Mouse (Mus musculus): ENCODE data around the gene Mob1a. TPM values are rescaled to one million over a fixed set of nuclear protein-coding genes. Genes with fewer than 3 reads are reported as not detected.

Gene Mob1a
- total RNA-seq, 1 experiment from 2014 or later: 81.3 TPM

GRCm38 (mm10) chr6:83385569-83386090 lies 59.8 kb downstream of the Mob1a start:
- DNase-seq: no peak

DNA sequence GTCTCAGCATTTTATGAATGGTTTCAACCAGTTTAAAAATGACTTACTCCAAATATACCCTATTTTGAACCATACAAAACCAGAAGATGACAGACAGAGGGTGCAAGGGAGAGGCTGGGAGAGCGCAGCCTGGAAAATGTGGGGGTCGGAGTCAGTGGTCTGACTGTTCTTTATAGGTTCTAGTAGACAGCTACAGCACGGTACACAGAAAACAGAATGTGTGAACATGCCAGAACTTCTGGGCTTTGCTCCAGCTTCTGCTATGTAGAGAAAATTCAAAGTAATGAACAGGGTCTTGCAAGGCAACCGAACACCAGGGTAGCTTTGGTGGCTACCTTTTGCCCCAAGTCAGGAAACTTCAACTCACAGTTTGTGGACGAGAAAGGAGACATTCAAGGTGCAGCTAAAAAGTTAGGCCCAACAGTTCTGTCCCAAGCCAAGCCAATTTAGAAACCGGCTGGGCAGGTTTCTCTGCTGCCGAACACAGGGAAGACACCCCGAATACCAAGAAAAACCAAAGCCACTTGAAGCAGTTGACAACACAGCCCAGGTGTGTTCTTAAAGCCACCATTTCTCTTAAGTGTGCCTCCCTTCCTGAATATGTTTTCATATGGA lies 66.5 kb downstream of the Mob1a start:
- DNase-seq: no peak

Other genes starting within 250 kb of the Mob1a start
- 61.8 and 64.2 TPM in 2 replicates for gene Pcgf1, start 248.1 kb upstream of the Mob1a start, total RNA-seq (2021)
- 11.6 and 22.8 TPM in 2 replicates for gene Lbx2, start 239.6 kb upstream of the Mob1a start, total RNA-seq (2021)
- gene Ccdc142, start 224.4 kb upstream of the Mob1a start, total RNA-seq (2021): 10.3 and 10.4 TPM in 2 replicates
- gene Gm42688, start 224.4 kb upstream of the Mob1a start, total RNA-seq (2021): 10.6 and 12.1 TPM in 2 replicates
- 92.9 and 112 TPM in 2 replicates for gene Mrpl53, start 217.0 kb upstream of the Mob1a start, total RNA-seq (2021)
- 76.1 and 82.2 TPM in 2 replicates for gene Mogs, start 210.5 kb upstream of the Mob1a start, total RNA-seq (2021)
- gene Wbp1, start 204.5 kb upstream of the Mob1a start, total RNA-seq (2021): 92.3 and 118 TPM in 2 replicates
- 24.3 and 31.3 TPM in 2 replicates for gene Ino80b, start 200.6 kb upstream of the Mob1a start, total RNA-seq (2021)
- 17.6 and 22.6 TPM in 2 replicates for gene Rtkn, start 190.6 kb upstream of the Mob1a start, total RNA-seq (2021)
- 1.2 and 5.1 TPM in 2 replicates for gene Wdr54, start 169.6 kb upstream of the Mob1a start, total RNA-seq (2021)
- 0.61 and 1.2 TPM in 2 replicates for gene 1700003E16Rik, start 169.6 kb upstream of the Mob1a start, total RNA-seq (2021)
- gene Dctn1, start 160.1 kb upstream of the Mob1a start, total RNA-seq (2021): 138 and 172 TPM in 2 replicates
- 0.12 TPM in 1 of 2 replicates, not detected in the other for gene Slc4a5, start 106.2 kb upstream of the Mob1a start, total RNA-seq (2021)
- gene Mthfd2, start 108 bp upstream of the Mob1a start, total RNA-seq (2021): 29.2 and 47.6 TPM in 2 replicates
- 193 and 211 TPM in 2 replicates for gene Bola3, start 23.1 kb downstream of the Mob1a start, total RNA-seq (2021)
- gene Tet3, start 133.1 kb downstream of the Mob1a start, total RNA-seq (2021): 38.5 and 52.6 TPM in 2 replicates
- 50.2 and 56.8 TPM in 2 replicates for gene Dguok, start 181.0 kb downstream of the Mob1a start, total RNA-seq (2021)
- not detected in 2 replicates for gene Actg2, start 210.2 kb downstream of the Mob1a start, total RNA-seq (2021)
- gene Stambp, start 246.7 kb downstream of the Mob1a start, total RNA-seq (2021): 28.9 and 31.1 TPM in 2 replicates

All from adrenal gland, postnatal 25 days (tissue).